Mouse (Mus musculus) lung, embryonic 14.5 days (tissue): ENCODE measurements around the gene Xpnpep2. TPM values are rescaled to one million over a fixed set of nuclear protein-coding genes. Genes with fewer than 3 reads are reported as not detected.

Experiments used
- ATAC-seq: fragments of 200-750 bp; cut with Nextera tagmentation; 2 replicates; pipeline ENCODE4 v1.8.0; 2017; ENCODE audit warnings: mild to moderate bottlenecking, moderate TSS enrichment, moderate library complexity; ENCODE audit not compliant: insufficient read depth
- DNase-seq: peaks from one replicate; pipeline ENCODE4 v3.0.0-alpha.2; 2015
- H3K27ac ChIP-seq: fragments of 300-500 bp; sonication (generic); 2 replicates; pipeline ENCODE4 v1.5.1; 2014; ENCODE audit warnings: low read depth, mild to moderate bottlenecking, moderate library complexity
- H3K27me3 ChIP-seq: fragments of 300-500 bp; sonication (generic); 2 replicates; pipeline ENCODE4 v1.6.1; 2014; ENCODE audit warnings: low read length, control low read depth; ENCODE audit not compliant: insufficient read depth
- H3K36me3 ChIP-seq: fragments of 300-500 bp; sonication (generic); 2 replicates; pipeline ENCODE4 v1.6.1; 2014; ENCODE audit warnings: control low read depth; ENCODE audit not compliant: insufficient read depth
- H3K4me1 ChIP-seq: fragments of 300-500 bp; sonication (generic); 2 replicates; pipeline ENCODE4 v1.6.1; 2014; ENCODE audit warnings: antibody characterized with exemption, control low read depth; ENCODE audit not compliant: insufficient read depth
- H3K4me2 ChIP-seq: fragments of 300-500 bp; sonication (generic); 2 replicates; pipeline ENCODE4 v1.6.1; 2014; ENCODE audit warnings: mild to moderate bottlenecking
- H3K4me3 ChIP-seq: fragments of 300-500 bp; sonication (generic); 2 replicates; pipeline ENCODE4 v1.5.1; 2014; ENCODE audit warnings: low read depth, low read length
- H3K9ac ChIP-seq: fragments of 300-500 bp; sonication (generic); 2 replicates; pipeline ENCODE4 v1.6.1; 2014
- H3K9me3 ChIP-seq: fragments of 300-500 bp; sonication (generic); 2 replicates; pipeline ENCODE4 v1.6.1; 2016; ENCODE audit warnings: low read depth, low read length, control low read depth
- CTCF ChIP-seq: IDR thresholded peaks from 2 replicates; pipeline ENCODE4 v1.5.1; 2016; ENCODE audit warnings: antibody characterized with exemption, low read depth
- WGBS: fragments of 180-500 bp; shearing (Covaris S2); extraction: QIAGEN DNeasy Blood & Tissue Kit; methylation state at CpG from one replicate; pipeline ENCODE4 v1.1.7; 2014; 5-methylcytosine and 5-hydroxymethylcytosine counted together
- polyA plus RNA-seq: library from polyadenylated mRNA; unstranded; fragments of >200 nt; fragmentation: Nextera tagmentation; extraction: Ambion mirVana; gene quantifications from 2 replicates; pipeline ENCODE4 v1.2.1, GENCODE M21; 2014

Gene Xpnpep2
- 1.3 and 1.5 TPM in 2 replicates for polyA plus RNA-seq

GRCm38 (mm10) chrX:48108394-48109315 is at the start of gene Xpnpep2:
Xpnpep2 (plus strand) TSS chrX:48108725.
- DNase-seq (peak; percentile 59), ATAC-seq (peak; percentile 86)
- no peaks in the 10 kb centered on the region for H3K27me3 ChIP-seq
- peak within 1 kb of the TSS; percentile 67; the same call in 1 of the 2 replicates for H3K27ac ChIP-seq
- H3K9me3 ChIP-seq, result no peaks in the 10 kb centered on the region
- no peak within 1 kb of the TSS for H3K4me3 ChIP-seq
- H3K36me3 ChIP-seq, result no peaks in the 10 kb centered on the region
- TF ChIP-seq CTCF, result no peak
- H3K4me1 ChIP-seq, result 0 out of 2 replicates have a peak, but pooled peaks cover 3% of the 10 kb centered on the region
- WGBS, result 27% methylated on average over 6 of the region's 6 CpGs
- H3K4me2 ChIP-seq, result no peak within 1 kb of the TSS
- H3K9ac ChIP-seq, result no peak within 1 kb of the TSS

DNA sequence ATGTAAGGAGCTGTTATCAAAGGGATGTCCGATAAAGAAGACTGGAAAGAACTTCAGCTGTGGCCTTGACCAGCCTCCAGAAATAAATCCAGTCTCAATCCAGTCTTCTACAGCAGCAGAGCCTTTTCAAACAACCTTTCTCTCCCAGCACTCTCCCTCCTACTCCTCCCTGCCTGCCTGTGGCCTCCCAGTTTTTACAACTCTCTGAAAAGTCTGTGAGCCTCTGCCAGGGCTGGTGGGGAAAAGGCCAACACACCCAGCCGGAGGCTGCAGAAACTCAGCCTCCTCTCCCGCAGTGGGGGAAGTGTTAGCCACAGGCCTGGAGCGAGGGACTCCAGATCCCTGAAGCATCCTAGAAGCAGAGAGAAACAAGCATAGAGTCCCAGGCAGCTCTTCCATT is 46.0 kb upstream of the Xpnpep2 start:
- ATAC-seq (no peak), DNase-seq (no peak)
- no peaks in the 10 kb centered on the region for H3K9me3 ChIP-seq
- 68% methylated on average over 4 of the region's 4 CpGs for WGBS
- H3K36me3 ChIP-seq, result no peaks in the 10 kb centered on the region
- TF ChIP-seq CTCF, result no peak
- no peak overlapping the region for H3K4me3 ChIP-seq
- no peak overlapping the region for H3K27ac ChIP-seq
- no peaks in the 10 kb centered on the region for H3K27me3 ChIP-seq
- H3K4me1 ChIP-seq, result no peaks in the 10 kb centered on the region
- H3K9ac ChIP-seq, result no peak overlapping the region
- no peak overlapping the region for H3K4me2 ChIP-seq

DNA sequence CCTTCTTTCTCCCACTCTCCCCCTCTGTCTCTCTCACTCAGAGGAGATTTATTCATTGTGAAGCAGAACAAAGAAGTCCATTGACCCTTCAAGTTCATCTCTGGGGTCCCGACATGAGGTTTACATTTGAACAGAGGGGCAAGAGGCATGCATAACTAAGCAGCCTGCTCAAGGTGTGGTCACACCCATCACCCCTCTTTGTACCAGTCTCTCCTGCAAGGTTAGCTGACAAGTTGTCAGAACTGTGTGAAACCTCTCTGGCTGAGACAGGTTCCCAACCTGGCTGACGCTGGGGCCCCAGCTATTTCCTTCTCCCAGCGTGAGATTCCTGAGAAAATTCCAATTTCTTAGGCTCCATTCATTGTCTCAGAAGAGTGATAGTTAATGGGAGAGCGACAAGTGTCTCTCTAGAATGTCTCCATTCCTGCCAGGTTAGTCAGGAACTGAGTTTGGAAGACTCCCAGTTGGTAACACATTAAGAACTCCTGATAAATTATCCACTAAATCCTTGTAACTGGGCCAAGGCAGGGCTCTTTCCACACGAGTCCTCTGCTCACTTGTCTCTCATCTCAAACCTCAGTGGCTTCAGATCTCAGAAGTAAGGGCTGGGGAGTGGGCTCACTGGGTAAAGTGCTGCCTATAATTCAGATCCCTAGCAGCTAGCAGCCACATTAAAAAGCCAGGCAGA is 44.2 kb upstream of the Xpnpep2 start:
- DNase-seq (no peak), ATAC-seq (no peak)
- no peak overlapping the region for H3K9ac ChIP-seq
- H3K27me3 ChIP-seq, result no peaks in the 10 kb centered on the region
- no peaks in the 10 kb centered on the region for H3K4me1 ChIP-seq
- H3K4me2 ChIP-seq, result no peak overlapping the region
- 23% methylated on average over 5 of the region's 5 CpGs for WGBS
- no peak overlapping the region for H3K4me3 ChIP-seq
- H3K27ac ChIP-seq, result no peak overlapping the region
- H3K36me3 ChIP-seq, result no peaks in the 10 kb centered on the region
- no peak for TF ChIP-seq CTCF
- no peaks in the 10 kb centered on the region for H3K9me3 ChIP-seq

DNA sequence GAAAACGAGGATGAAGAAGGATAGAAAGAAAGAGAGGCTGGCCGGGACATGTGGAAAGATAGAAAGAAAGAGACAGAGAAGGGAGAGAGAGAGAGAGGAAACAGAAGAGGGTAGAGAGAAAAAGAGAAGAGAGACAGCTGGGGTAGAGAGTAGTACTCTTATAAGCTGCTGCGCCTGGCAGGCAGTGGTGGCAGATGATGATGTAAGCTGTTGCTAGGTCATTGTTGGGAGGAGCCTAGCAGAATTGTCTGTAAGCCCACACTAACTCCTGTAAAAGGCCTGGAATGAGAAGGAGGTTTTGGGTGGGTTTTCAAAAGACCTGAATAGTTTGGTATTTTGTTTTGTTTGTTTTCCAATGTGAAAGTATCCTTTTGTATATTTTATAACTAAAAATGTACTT is 41.6 kb upstream of the Xpnpep2 start:
- no peak for TF ChIP-seq CTCF
- no peak overlapping the region for H3K4me2 ChIP-seq

GRCm38 (mm10) chrX:48071961-48072360 is 36.6 kb upstream of the Xpnpep2 start:
- no peak overlapping the region for H3K4me3 ChIP-seq
- no peak for ATAC-seq

More for the DNA sequence above, 41.6 kb upstream of the Xpnpep2 start:
- 76% methylated on average over 3 of the region's 3 CpGs for WGBS
- peak; percentile 29 for DNase-seq
- ATAC-seq, result no peak
- no peaks in the 10 kb centered on the region for H3K9me3 ChIP-seq
- H3K27me3 ChIP-seq, result no peaks in the 10 kb centered on the region
- H3K4me1 ChIP-seq, result no peaks in the 10 kb centered on the region
- H3K27ac ChIP-seq, result no peak overlapping the region
- H3K9ac ChIP-seq, result no peak overlapping the region
- no peak overlapping the region for H3K4me3 ChIP-seq
- no peaks in the 10 kb centered on the region for H3K36me3 ChIP-seq

DNA sequence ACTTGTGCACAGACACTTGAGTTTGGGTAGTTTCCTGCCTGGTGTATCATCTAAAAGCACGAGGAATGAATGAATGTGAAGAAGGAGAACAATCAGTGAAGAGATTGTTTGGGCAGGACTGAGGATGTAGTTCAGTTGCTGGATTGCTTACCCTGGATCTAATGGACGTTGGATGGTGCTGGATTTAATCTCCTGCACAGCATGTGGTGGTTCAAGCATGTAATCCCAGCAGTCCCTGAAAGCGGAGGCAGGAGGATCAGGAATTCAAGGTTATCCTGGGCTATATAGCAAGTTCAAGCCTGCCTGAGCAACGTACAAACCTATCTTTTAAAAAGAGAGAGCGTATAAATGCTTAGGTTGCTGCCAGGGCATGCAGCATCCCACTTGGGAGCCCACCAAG is 36.1 kb upstream of the Xpnpep2 start:
- H3K27me3 ChIP-seq, result no peaks in the 10 kb centered on the region
- no peak for TF ChIP-seq CTCF
- H3K4me1 ChIP-seq, result no peaks in the 10 kb centered on the region
- DNase-seq (no peak), ATAC-seq (no peak)
- no peak overlapping the region for H3K27ac ChIP-seq
- H3K9me3 ChIP-seq, result no peaks in the 10 kb centered on the region
- WGBS, result 34% methylated on average over 5 of the region's 5 CpGs
- no peak overlapping the region for H3K4me3 ChIP-seq
- no peaks in the 10 kb centered on the region for H3K36me3 ChIP-seq
- H3K9ac ChIP-seq, result no peak overlapping the region
- H3K4me2 ChIP-seq, result no peak overlapping the region

More at GRCm38 (mm10) chrX:48071961-48072360, 36.6 kb upstream of the Xpnpep2 start:
- 21% methylated on average over 3 of the region's 3 CpGs for WGBS
- no peak for TF ChIP-seq CTCF
- Histone ChIP-seq H3K27me3 (no peaks in the 10 kb centered on the region), H3K27ac (no peak overlapping the region), H3K4me2 (no peak overlapping the region), H3K9ac (no peak overlapping the region), H3K36me3 (no peaks in the 10 kb centered on the region), H3K4me1 (no peaks in the 10 kb centered on the region), H3K9me3 (no peaks in the 10 kb centered on the region)
- DNase-seq, result no peak

- 76% methylated on average over 3 of the region's 3 CpGs for WGBS
- no peak for ATAC-seq
- TF ChIP-seq CTCF, result no peak
These were observed 33.8 kb upstream of the Xpnpep2 start for GRCm38 (mm10) chrX:48074691-48075090.

More at GRCm38 (mm10) chrX:48074691-48075090, 33.8 kb upstream of the Xpnpep2 start:
- Histone ChIP-seq H3K27me3 (no peaks in the 10 kb centered on the region), H3K9me3 (no peaks in the 10 kb centered on the region), H3K9ac (no peak overlapping the region), H3K36me3 (no peaks in the 10 kb centered on the region), H3K27ac (no peak overlapping the region), H3K4me3 (no peak overlapping the region), H3K4me2 (no peak overlapping the region), H3K4me1 (no peaks in the 10 kb centered on the region)
- no peak for DNase-seq
